Mouse (Mus musculus) lung, postnatal 0 days (tissue): Measurements from ENCODE around the gene Nkain2. TPM values are rescaled to one million over a fixed set of nuclear protein-coding genes. Genes with fewer than 3 reads are reported as not detected.
A peak's percentile ranks its signal among the peaks of the same experiment; 100 is the strongest.

Source experiments
- ATAC-seq: fragments of 200-750 bp; cut with Nextera tagmentation; 2 replicates; pipeline ENCODE4 v1.8.0; 2017; ENCODE audit warnings: moderate library complexity
- DNase-seq: peaks from one replicate; pipeline ENCODE4 v3.0.0-alpha.2; 2016; ENCODE audit warnings: low spot score
- H3K27ac ChIP-seq: fragments of 300-500 bp; sonication (generic); 2 replicates; pipeline ENCODE4 v1.5.1; 2014; ENCODE audit warnings: antibody characterized with exemption, mild to moderate bottlenecking, low read length, mixed read lengths
- H3K27me3 ChIP-seq: fragments of 300-500 bp; sonication (generic); replicated peaks from 2 replicates; pipeline ENCODE4 v1.6.1; 2014; ENCODE audit warnings: low read length, mixed read lengths; ENCODE audit not compliant: insufficient read depth
- H3K36me3 ChIP-seq: fragments of 300-500 bp; sonication (generic); 2 replicates; pipeline ENCODE4 v1.6.1; 2014; ENCODE audit warnings: low read length, mixed read lengths; ENCODE audit not compliant: insufficient read depth
- H3K4me1 ChIP-seq: fragments of 300-500 bp; sonication (generic); 2 replicates; pipeline ENCODE4 v1.6.1; 2014; ENCODE audit warnings: antibody characterized with exemption, low read depth, low read length, mixed read lengths; ENCODE audit not compliant: insufficient read depth
- H3K4me2 ChIP-seq: fragments of 300-500 bp; sonication (generic); replicated peaks from 2 replicates; pipeline ENCODE4 v1.6.1; 2014; ENCODE audit warnings: low read depth, mild to moderate bottlenecking, low read length, moderate library complexity, mixed read lengths
- H3K4me3 ChIP-seq: fragments of 300-500 bp; sonication (generic); 2 replicates; pipeline ENCODE4 v1.5.1; 2014; ENCODE audit warnings: low read depth, low read length
- H3K9ac ChIP-seq: fragments of 300-500 bp; sonication (generic); replicated peaks from 2 replicates; pipeline ENCODE4 v1.6.1; 2014; ENCODE audit warnings: low read depth, mild to moderate bottlenecking
- H3K9me3 ChIP-seq: fragments of 300-500 bp; sonication (generic); 2 replicates; pipeline ENCODE4 v1.6.1; 2016; ENCODE audit warnings: low read length, mixed read lengths
- CTCF ChIP-seq: IDR thresholded peaks from 2 replicates; pipeline ENCODE4 v1.5.1; 2016; ENCODE audit warnings: antibody characterized with exemption, mild to moderate bottlenecking
- EP300 ChIP-seq: IDR thresholded peaks from 2 replicates; pipeline ENCODE4 v1.6.1; 2016; ENCODE audit warnings: antibody characterized with exemption, mild to moderate bottlenecking, control low read depth
- WGBS: fragments of 180-500 bp; shearing (Covaris S2); extraction: QIAGEN DNeasy Blood & Tissue Kit; methylation state at CpG from one replicate; pipeline ENCODE4 v1.1.7; 2014; 5-methylcytosine and 5-hydroxymethylcytosine counted together
- polyA plus RNA-seq: library from polyadenylated mRNA; unstranded; fragments of >200 nt; fragmentation: Nextera tagmentation; extraction: Ambion mirVana; gene quantifications from 2 replicates; pipeline ENCODE4 v1.2.1, GENCODE M21; 2015

Gene Nkain2
- not detected in 2 replicates for polyA plus RNA-seq

DNA sequence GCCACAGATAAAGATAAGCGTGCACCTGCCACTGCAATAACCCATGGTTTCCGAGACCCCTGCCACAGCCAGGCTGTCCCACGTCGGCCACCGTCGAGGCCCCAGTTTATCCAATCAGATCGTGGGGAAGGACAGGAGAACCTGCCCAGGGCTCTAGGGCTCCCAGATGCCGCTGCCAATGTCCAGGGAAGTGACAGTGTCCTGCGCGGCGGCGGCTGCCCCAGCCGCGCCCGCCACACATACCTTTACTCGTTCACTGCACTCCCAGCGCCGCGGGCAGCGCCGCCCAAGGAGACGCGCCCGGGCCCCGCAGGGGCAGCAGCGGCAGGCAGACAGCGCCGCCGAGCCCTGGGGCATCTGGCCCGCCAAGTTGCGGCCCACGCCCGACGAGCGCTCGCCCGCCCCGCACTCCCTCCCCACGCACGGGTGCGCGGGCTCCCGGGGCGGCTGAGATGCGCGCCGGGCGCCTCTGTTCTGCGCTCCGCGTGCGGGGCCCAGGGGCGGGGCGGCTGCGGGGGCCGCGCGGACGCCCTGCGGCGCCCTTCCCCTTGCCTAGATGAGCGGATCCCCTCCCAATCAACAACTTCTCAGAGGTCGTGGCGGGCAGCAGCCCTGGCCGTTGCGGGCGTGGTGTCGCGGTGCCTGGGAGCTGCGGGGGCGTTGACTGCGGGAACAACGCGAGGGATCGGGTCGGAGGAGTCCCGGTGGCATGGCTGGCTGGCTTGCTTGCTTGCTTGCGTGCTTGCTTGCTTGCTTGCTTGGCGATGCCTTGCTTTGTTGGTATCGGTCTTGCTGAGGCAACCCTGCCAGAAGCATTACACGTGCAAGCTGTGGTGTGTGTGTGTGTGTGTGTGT lies at the start of gene Nkain2:
Gene Nkain2 (minus strand): TSS at position 811 of the 855 bp plus-strand sequence.
- Histone ChIP-seq H3K4me3 (peak within 1 kb of the TSS; percentile 47), H3K4me1 (no peaks in the 10 kb centered on the region), H3K27ac (no peak within 1 kb of the TSS), H3K36me3 (no peaks in the 10 kb centered on the region), H3K9ac (peak within 1 kb of the TSS; percentile 39), H3K4me2 (peak within 1 kb of the TSS; percentile 96), H3K27me3 (peaks cover 3% of the 10 kb centered on the region), H3K9me3 (no peaks in the 10 kb centered on the region)
- peak; percentile 4 for DNase-seq
- peak; percentile 40 for ATAC-seq
- TF ChIP-seq CTCF (no peak), EP300 (no peak)
- under 1% methylated on average over 64 of the region's 81 CpGs for WGBS

DNA sequence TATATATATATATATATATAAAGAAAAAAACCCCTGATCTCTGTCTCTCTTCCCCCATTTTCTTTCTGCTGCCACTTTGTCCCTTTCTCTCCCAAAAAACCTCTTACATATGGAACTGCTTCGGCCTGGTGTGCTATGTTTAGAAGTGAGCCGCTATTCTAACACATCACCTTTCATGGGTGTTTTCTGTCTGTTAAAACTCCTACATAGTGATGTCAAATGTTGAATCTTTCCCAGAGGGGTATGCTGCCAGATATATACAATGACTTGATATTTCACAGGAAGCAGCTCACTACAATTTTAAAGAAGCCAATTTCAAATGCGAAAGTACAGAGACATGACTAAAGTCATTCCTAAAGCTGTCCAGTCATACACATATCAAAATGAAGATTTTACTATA lies 49.6 kb upstream of the Nkain2 start:
- no peaks in the 10 kb centered on the region for H3K36me3 ChIP-seq
- no peak overlapping the region for H3K4me2 ChIP-seq
- TF ChIP-seq CTCF = no peak
- TF ChIP-seq EP300 = no peak
- H3K9me3 ChIP-seq = no peaks in the 10 kb centered on the region
- H3K27me3 ChIP-seq = no peaks in the 10 kb centered on the region
- DNase-seq (no peak), ATAC-seq (no peak)
- no peak overlapping the region for H3K27ac ChIP-seq
- H3K4me3 ChIP-seq = no peak overlapping the region
- H3K4me1 ChIP-seq = no peaks in the 10 kb centered on the region
- H3K9ac ChIP-seq = no peak overlapping the region
- 90% methylated on average over 3 of the region's 3 CpGs for WGBS

DNA sequence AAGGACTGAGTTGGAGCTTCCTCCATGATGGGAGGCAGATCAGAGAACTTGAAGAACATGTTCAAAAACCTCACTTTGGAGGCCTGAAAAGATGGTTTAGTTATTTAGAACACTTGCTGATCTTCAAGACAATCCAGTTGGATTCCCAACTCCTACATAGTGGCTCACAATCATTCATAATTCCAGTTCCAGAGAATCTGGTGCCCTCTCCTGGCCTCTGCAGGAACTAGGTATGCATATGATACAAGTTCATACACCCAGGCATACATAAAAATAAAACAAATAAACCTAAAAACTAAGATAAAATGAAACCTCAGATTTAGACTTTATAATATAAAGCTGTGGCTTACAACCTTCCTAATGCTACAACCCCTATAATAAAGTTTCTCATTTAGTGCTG lies 4.8 kb upstream of the Nkain2 start:
- H3K9ac ChIP-seq = no peak overlapping the region
- H3K4me1 ChIP-seq = no peaks in the 10 kb centered on the region
- no peak overlapping the region for H3K4me3 ChIP-seq

DNA sequence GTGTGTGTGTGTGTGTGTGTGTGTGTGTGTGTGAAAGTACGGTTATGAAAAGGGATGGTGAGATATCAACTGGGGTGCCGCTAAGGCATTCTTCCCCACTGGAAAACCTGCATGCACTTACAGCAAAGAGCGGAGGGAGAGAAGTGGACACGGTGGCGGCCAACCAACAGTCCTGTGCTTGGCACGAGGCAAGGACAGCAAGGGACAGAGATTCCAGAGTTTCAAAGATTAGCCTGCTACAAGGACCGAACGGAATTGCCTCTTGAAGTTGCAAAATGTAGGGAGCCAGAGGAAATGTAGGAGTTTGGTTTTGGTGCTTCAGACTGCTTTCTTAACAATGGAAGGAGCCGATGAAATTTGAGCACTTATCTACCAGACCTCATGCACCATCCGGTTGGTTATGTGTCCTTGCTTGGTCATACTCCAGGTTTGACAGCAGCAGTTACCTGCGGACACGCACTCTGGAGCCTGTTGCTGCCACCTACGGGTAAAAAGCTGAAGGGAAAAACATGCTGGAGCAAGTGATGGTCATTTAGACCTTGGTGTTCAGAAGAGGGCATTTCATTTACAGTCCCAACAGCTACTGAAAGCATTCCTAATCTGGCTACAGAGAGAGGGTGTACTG lies 357 bp upstream of the Nkain2 start:
- ATAC-seq = no peak
- H3K4me3 ChIP-seq = peak overlapping the region; percentile 47
- H3K36me3 ChIP-seq = no peaks in the 10 kb centered on the region
- H3K9me3 ChIP-seq = no peaks in the 10 kb centered on the region
- H3K9ac ChIP-seq = no peak overlapping the region
- peak; percentile 55 for TF ChIP-seq CTCF
- TF ChIP-seq EP300 = no peak
- peak; percentile 30 for DNase-seq
- no peaks in the 10 kb centered on the region for H3K4me1 ChIP-seq
- peak overlapping the region; percentile 96 for H3K4me2 ChIP-seq
- no peak overlapping the region for H3K27ac ChIP-seq
- H3K27me3 ChIP-seq = peaks cover 3% of the 10 kb centered on the region
- WGBS = 3% methylated on average over 13 of the region's 13 CpGs

More for the DNA sequence above, 4.8 kb upstream of the Nkain2 start:
- ATAC-seq (no peak), DNase-seq (peak; percentile 7)
- TF ChIP-seq EP300 (no peak), CTCF (peak; percentile 58)
- H3K27me3 ChIP-seq = peaks cover under 1% of the 10 kb centered on the region
- no peaks in the 10 kb centered on the region for H3K36me3 ChIP-seq
- no peaks in the 10 kb centered on the region for H3K9me3 ChIP-seq
- H3K4me2 ChIP-seq = no peak overlapping the region
- H3K27ac ChIP-seq = no peak overlapping the region

DNA sequence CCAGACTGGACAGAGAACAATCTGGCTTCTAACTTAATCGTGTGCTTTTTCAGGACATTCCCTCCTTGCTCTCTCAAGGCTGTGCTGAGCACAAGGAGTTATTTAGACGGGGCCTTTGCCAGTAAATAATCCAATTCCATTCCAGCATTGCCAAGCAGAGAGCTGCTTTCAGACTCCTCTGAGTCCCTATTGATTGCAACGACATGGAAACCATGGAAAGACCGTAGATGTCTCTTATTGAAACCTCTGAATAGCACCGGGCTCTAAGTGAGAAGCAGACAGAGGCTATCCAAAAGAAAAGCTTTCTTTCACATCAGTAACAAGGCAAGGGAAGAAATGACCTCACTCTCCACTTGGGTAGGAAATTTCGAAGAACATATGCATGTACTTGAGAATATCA lies 8.3 kb downstream of the Nkain2 start:
- TF ChIP-seq CTCF (no peak), EP300 (no peak)
- ATAC-seq (no peak), DNase-seq (no peak)
- no peaks in the 10 kb centered on the region for H3K36me3 ChIP-seq
- 71% methylated on average over 6 of the region's 6 CpGs for WGBS
- no peaks in the 10 kb centered on the region for H3K4me1 ChIP-seq
- H3K4me2 ChIP-seq = no peak overlapping the region
- no peak overlapping the region for H3K9ac ChIP-seq
- H3K27ac ChIP-seq = no peak overlapping the region
- no peak overlapping the region for H3K4me3 ChIP-seq
- no peaks in the 10 kb centered on the region for H3K27me3 ChIP-seq
- H3K9me3 ChIP-seq = no peaks in the 10 kb centered on the region

DNA sequence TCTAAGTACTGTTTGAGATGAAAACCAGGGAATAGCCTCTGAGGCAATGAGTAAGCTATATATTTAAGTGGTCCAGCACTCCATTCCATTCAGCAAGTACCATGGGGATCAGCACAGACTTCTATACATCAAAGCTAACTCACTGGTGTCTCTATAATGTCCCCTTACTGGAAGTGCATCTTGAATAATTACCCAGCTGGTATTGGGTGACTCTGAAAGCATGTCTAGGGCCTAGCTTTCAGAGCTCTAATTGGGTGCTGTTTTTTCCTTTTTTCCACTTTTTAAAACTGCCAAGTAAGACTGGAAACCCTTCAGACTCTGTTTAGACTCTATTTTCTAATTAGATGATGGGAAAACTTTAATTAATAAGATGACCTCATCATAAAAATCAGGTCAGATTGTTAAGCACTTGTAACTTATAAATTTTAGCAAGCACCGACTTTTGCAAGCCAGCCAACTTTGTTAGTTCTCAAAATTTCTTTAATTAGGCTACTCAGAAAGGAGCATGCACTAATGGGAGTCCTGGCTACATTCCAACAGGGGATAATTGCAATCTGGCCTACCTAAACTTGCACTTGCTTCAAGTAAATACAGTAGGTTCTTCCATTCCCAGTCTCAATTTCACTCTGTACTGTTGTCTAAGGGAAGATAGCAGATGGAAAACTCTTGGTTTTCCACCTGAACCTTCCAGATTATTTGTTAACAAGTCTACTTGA lies 19.4 kb downstream of the Nkain2 start:
- H3K36me3 ChIP-seq = no peaks in the 10 kb centered on the region
- DNase-seq (no peak), ATAC-seq (no peak)
- TF ChIP-seq CTCF (no peak), EP300 (no peak)
- WGBS = 67% methylated on average over 1 of the region's 1 CpGs
- H3K4me1 ChIP-seq = no peaks in the 10 kb centered on the region
- H3K9me3 ChIP-seq = no peaks in the 10 kb centered on the region
- no peaks in the 10 kb centered on the region for H3K27me3 ChIP-seq
- no peak overlapping the region for H3K4me3 ChIP-seq
- H3K27ac ChIP-seq = no peak overlapping the region
- H3K4me2 ChIP-seq = no peak overlapping the region
- H3K9ac ChIP-seq = no peak overlapping the region
